Mouse (Mus musculus) liver (tissue): ENCODE results near the gene Fuca1.

Experiments used
- DNase-seq: peaks from one replicate; pipeline ENCODE4 v3.0.0-alpha.2; 2020; ENCODE audit warnings: mixed read lengths

The Fuca1 gene

DNA sequence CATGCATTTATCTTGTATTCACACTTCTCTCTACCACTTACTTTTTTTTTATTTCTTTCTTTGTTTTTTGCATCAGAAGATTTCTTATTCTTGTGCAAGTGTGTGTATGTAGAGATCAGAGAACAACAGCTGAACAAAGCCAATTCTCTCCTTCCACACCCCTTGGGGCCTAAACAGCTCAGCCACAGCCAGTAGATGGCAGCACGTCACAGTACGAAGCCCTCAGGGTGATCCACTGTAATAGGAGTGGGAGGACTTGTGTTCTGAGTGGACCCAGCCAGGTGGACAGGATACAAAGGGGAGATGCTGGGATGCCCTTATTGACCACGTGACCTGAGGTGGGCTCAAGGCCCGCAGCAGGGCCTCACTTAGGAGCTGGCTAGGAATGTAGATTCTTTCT lies 30.7 kb upstream of the Fuca1 start:
- peak; percentile 73 for DNase-seq

DNA sequence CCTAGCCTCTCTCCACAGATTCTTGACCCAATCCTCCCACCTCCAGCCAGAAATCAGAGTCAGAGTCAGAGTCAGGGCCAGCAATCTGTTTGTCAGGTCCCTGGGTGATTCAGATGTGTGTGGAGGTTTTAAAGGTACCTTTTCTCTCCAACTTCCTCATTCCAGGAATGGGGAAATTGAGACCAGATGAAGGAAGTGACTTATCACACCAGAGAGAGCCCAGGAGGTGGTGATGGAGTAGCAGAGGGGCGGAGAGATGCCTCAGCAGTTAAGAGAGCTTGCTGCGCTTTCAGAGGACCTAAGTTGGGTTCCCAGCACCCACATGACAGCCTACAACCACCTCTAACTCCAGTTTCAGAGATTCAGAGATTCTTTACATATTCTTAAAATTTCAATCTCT lies 29.0 kb upstream of the Fuca1 start:
- no peak for DNase-seq

DNA sequence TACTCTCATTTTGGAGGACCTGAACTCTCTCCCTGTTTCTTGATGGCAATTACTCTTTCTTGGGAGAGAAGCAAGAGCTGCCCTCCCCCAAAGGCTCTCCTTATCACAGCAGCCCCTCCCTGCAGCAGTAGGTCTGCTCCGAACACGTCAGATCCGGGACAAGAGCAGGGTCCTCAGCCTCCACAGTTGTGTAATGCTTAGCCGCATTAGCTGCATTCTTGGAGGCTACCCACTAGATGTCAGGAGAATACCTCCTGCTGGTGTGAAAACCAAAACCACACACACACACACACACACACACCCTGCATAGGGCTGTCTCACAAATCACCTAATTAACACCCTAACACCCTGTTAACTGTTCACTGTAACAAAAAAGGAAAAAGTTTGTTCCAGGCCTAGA lies 27.7 kb upstream of the Fuca1 start:
- DNase-seq, result peak; percentile 47

DNA sequence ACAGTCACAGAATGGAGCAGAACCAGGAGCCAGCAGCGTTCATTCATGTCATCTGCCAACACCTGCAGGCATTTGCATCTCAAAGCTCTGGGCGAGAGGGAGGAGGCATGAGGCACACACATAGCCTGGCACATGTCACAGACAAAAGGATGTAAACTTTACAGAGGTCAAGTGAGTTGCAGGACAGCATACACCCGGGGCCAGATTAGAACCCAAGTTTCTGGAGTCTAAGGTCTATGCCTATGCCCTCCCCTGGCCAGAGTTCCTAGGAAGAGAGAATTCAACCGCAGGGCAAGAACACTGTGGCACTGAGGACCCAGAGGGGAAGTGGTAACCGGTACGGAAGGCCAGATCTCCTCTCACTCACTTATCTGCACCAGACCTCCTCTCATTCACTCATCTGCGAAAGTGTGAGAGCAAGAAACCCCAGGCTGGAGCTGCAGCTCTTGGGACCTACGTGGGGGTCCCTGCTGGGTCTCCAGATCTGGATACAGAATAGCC lies 25.4 kb upstream of the Fuca1 start, which contains the start of gene Cnr2:
Gene Cnr2, plus strand, starts transcription at position 324 of the 501 bp plus-strand sequence.
- DNase-seq, result no peak

- no peak for DNase-seq
Measured at GRCm38 (mm10) chr4:135896157-135896556, 24.4 kb upstream of the Fuca1 start.

- peak; percentile 86 for DNase-seq
Measured at GRCm38 (mm10) chr4:135898380-135899049, 22.0 kb upstream of the Fuca1 start.

GRCm38 (mm10) chr4:135899050-135899448 lies 21.5 kb upstream of the Fuca1 start:
- DNase-seq, result no peak

DNA sequence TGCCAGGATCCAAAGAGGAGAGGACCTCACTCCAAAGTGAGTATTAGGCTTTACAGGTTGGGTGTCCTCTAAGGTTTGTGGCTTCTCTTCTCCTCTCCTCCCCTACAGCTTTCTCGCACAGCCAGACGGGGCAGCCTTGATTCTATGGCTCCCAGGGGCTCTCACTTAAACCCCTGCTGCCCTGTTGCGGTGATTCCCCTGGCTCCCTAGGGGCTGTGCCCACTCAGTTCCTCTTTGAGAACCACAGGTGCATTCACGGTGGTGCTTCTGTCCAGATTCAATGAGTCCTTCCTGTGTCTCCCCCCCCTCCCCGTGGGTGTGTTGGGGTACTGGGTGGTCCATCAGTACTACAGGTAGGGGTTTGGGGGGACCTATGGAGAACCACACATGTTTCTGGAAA lies 20.5 kb upstream of the Fuca1 start:
- DNase-seq, result no peak

DNA sequence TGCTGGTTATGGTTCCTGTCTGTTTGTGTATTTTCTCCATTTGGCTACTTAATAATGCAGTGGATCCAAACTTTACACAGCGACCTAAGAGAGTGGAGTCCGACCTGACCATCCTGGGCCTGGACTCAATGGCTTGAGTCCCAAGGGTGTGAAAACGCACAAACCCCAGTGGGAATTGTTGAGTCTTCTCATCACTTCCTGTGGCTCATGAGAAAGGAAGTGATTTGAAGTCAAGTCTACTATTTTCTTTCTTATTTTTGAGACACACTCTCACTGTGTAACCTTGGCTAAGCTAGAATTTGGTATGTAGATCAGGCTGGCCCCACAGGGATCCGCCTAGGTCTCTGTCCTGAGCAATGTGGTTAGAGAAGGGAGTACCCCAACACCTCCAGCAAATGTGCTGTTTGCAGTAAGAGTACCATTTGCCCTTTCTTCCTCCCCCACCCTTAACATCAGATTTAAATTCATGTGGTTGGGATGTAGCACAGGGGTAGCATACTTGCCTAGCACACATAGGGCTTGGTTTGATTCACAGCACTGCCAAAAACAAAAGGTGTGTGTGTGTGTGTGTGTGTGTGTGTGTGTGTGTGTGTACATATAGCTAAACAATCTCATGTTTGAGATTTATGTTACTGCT lies 17.8 kb upstream of the Fuca1 start:
- no peak for DNase-seq

DNA sequence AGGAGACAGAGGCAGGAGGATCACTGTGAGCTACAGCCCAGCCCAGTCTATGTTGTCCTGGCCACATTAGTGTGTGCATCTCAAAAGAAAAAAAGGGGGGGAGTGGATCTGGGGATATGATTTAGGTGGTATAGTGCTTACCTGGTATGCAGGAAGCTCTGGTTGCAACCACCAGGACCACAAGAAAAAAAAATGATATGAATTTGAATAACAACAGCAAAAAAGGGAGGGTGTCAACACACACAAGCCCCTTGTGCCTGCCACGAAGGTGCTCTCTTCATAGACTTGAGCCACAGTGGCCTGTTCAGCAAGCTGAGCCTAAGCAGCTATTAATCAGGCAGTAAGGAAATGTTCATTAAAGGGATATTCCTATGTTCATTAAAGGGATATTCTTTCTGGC lies 15.7 kb upstream of the Fuca1 start:
- DNase-seq, result no peak

GRCm38 (mm10) chr4:135906633-135907032 lies 13.9 kb upstream of the Fuca1 start:
- no peak for DNase-seq

DNA sequence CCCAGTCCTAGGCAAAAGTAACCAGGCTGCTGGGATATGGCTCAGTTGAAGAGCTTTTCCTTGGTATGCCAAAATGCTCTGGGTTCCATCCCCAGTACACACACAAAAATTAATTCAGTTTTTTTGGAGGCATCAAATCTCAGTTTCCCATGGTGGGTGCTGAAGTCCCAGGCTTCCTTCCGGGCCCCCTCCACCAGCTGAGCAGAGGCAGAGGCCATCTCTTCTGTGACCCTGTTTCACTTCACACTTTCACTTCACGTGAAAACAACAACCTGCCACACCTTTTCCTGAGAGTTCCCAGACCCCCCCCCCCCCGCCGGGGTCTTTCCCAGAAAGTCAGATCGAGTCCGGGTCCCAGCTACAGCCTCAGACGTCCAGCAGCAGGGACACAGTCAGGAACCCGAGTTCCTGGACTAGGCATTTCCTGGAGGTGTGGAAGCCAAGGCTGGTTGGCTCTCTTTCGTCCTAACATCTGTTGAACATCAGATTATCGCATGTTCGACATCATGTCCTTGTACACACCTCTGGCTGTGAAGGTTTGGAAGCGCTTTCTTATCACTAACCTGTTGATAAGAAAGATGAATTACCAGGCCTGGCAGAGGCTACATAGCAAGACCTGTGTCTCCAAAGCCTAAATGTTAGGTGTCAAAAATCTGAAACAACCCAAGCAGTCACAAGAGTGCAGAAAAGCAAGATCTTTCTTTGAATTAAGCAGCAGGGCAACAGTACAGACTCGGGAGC lies 11.0 kb upstream of the Fuca1 start:
- DNase-seq, result no peak

GRCm38 (mm10) chr4:135911531-135911930 lies 9.0 kb upstream of the Fuca1 start:
- DNase-seq, result peak; percentile 16

GRCm38 (mm10) chr4:135912164-135912563 lies 8.4 kb upstream of the Fuca1 start:
- peak; percentile 14 for DNase-seq

GRCm38 (mm10) chr4:135912835-135913234 lies 7.7 kb upstream of the Fuca1 start:
- peak; percentile 32 for DNase-seq

DNA sequence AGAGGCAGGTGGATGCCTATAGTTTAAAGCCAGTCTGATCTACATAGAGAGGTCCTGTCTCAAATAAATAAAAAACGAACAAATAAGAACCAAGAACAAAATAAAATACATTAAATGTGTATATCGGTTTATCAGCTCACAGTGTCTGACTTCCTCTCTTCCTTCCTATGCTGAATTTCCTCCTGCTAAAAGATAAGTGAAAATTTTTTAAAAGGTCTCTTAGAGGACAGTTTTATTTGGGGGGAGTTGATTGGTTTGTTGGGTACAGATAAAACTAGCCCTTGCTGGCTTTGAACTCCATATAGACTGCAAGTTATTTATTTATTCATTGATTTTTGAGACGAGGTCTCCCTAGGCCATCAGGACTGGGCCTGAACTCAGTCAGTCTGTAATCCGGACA lies 7.1 kb upstream of the Fuca1 start:
- DNase-seq, result no peak

GRCm38 (mm10) chr4:135918635-135919279 lies 1.8 kb upstream of the Fuca1 start:
- DNase-seq, result no peak

GRCm38 (mm10) chr4:135919280-135919639 lies 1.3 kb upstream of the Fuca1 start:
- no peak for DNase-seq

GRCm38 (mm10) chr4:135921257-135922120 lies 954 bp downstream of the Fuca1 start:
- DNase-seq, result peak; percentile 23

DNA sequence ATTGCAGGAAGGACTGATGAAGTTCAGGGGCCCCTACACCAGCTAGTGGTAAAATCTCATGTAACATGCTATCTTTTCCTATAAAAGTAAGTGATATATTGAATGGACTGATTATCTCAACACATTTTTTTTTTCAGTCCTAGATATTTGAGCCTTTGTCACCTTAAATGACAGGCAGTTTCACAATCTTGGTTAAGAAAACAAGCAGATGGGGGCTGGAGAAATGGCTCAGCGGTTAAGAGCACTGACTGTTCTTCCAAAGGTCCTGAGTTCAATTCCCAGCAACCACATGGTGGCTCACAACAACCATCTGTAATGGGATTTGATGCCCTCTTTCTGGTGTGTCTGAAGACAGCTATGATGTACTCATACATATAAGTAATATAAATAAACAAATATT lies 1.7 kb downstream of the Fuca1 start:
- DNase-seq, result no peak

DNA sequence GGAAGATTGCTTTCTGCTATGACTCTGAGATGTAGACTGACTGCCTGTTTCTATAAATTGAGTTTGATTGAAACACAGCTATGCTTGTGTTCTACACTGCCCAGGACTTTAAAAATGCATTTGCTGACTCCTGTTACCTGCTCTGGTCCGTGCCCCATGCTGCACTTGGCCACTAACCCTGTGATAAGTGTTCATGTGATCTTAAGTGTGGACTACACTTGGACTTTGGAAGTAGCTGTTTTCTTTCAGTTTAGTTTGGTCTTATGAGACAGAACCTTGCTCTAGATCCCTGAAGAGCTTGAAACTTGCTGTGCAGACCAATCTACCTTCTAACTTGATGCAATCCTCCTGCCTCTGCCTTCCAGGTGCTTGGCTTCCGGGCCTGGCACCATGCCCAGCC lies 3.9 kb downstream of the Fuca1 start:
- DNase-seq, result no peak

GRCm38 (mm10) chr4:135925341-135925740 lies 4.8 kb downstream of the Fuca1 start:
- no peak for DNase-seq
